Mouse (Mus musculus): ENCODE results near the gene Cog6.

DNA sequence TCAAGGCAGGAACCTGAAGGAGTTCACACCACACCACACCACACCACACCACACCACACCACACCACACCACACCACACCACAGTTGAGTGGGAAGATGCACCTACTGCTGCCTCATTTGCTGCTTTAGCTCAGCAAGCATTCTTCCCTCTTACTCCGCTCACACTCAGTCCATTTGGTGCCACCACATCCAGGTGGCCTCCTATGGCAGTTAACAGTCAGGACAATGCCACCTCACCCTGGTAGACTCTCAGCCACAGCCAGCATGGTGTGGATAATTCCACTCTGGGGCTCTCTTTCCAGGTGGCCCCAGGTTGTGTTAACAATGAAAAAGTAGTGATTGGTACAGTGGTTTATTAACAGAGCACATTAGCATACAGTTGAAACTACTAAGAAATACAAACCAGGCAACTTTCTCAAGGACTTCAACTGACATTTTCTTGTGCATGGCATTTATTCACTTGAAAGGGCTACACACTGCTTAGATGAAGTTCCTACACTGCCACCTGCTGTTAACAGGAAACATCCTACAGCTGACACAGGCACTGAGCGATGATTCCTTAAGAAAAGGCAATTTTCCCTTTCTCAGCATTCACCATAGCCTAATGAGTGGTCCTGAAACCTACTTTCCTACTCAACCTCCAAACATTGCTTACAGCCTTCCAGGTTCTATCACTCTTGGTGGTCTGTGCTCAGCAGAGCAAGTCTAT is 12.5 kb downstream of the Cog6 start:
- no peak for TF ChIP-seq POLR2A (IDR thresholded peaks at IDR 0.05; ENCODE audit: low read depth, low read length)
- TF ChIP-seq CTCF (IDR thresholded peaks at IDR 0.05; ENCODE audit: borderline replicate concordance, insufficient read depth, low read length): no peak

Measured in embryonic fibroblast, embryonic 13.5 days (primary cell).